Mouse (Mus musculus) C2C12 (cell line): ENCODE results near the gene Dhx35.

ENCODE experiments used
- CEBPB ChIP-seq: IDR thresholded peaks from one replicate; pipeline ENCODE4 v1.6.1; 2011; ENCODE audit warnings: low read depth, mild to moderate bottlenecking, control low read depth, moderate library complexity
- CTCF ChIP-seq: IDR thresholded peaks from one replicate; pipeline ENCODE4 v1.5.1; 2011; ENCODE audit not compliant: control insufficient read depth, insufficient read depth, insufficient read length
- FOSL1 ChIP-seq: IDR thresholded peaks from one replicate; pipeline ENCODE4 v1.8.0; 2011; ENCODE audit warnings: mild to moderate bottlenecking, low read length; ENCODE audit not compliant: poor library complexity, insufficient read depth, severe bottlenecking
- MAX ChIP-seq: IDR thresholded peaks from one replicate; pipeline ENCODE4 v1.6.1; 2011; ENCODE audit warnings: mild to moderate bottlenecking, control low read depth
- MYOD1 ChIP-seq: IDR thresholded peaks from one replicate; pipeline ENCODE4 v1.6.1; 2011; ENCODE audit warnings: low read depth; ENCODE audit not compliant: control insufficient read depth, insufficient read length
- USF1 ChIP-seq: IDR thresholded peaks from one replicate; pipeline ENCODE4 v1.6.1; 2011; ENCODE audit warnings: low read depth, mild to moderate bottlenecking, control low read depth, moderate library complexity

GRCm38 (mm10) chr2:158746164-158746563 lies 48.4 kb upstream of the Dhx35 start:
- TF ChIP-seq FOSL1 (no peak), CTCF (no peak), MYOD1 (no peak), MAX (no peak), CEBPB (no peak), USF1 (no peak)
